Mouse (Mus musculus) gastrocnemius, adult 2 months (tissue): Measurements from ENCODE around the gene Eef2. TPM values are rescaled to one million over a fixed set of nuclear protein-coding genes. Genes with fewer than 3 reads are reported as not detected.
"Not testable (repeated sequence)": the region's sequence is repeated elsewhere in the genome, so short reads cannot be mapped to it uniquely, and the experiment has no call there.

Experiments
- DNase-seq: peaks from one replicate; pipeline ENCODE4 v3.0.0; 2022
- H3K27ac ChIP-seq: fragments of 200-600 bp; 2 replicates; pipeline ENCODE4 v1.8.1; 2022; ENCODE audit warnings: mild to moderate bottlenecking
- H3K4me3 ChIP-seq: fragments of 200-600 bp; 2 replicates; pipeline ENCODE4 v1.8.1; 2022; ENCODE audit warnings: mild to moderate bottlenecking, moderate library complexity
- CTCF ChIP-seq: fragments of 200-600 bp; IDR thresholded peaks from 2 replicates; pipeline ENCODE4 v1.8.1; 2022; ENCODE audit warnings: antibody characterized with exemption, mild to moderate bottlenecking, moderate library complexity
- intact Hi-C: fragments of 180-260 bp; cut with DNase I; formaldehyde crosslinking; loops from one replicate; pipeline ENCODE4 v1.15.1; 2025
- total RNA-seq, 2 experiments: library from RNA; stranded (reverse); gene quantifications; 2 replicates each; pipeline ENCODE4 v1.2.3; 2021

Eef2 gene
- total RNA-seq, 2 experiments from 2014 or later, result 1,128 to 1,335 TPM

DNA sequence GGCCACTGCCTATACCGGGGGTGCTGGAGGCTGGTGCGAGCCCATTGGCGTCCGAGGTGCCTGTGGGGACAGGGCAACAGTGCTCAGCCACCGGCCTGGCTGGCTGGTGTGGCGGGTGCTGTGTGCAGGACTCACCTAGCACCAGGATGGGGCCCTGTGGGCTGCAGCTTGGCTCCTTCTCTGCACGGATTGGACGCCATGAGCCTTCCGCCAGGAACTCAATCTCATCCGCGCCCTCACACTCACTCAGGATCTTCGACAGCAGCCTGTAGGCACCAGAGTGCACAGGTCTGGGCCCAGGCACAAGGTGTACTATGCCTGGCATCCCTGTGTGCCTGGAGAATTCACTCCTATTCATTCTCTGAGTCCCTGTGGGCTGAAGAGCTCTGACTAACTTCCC is 22.1 kb upstream of the Eef2 start:
- intact Hi-C loops, result no loop called here
- no peak for TF ChIP-seq CTCF
- no peak overlapping the region for H3K4me3 ChIP-seq
- H3K27ac ChIP-seq, result peak overlapping the region; percentile 43; the same call in 1 of the 2 replicates
- DNase-seq, result no peak

DNA sequence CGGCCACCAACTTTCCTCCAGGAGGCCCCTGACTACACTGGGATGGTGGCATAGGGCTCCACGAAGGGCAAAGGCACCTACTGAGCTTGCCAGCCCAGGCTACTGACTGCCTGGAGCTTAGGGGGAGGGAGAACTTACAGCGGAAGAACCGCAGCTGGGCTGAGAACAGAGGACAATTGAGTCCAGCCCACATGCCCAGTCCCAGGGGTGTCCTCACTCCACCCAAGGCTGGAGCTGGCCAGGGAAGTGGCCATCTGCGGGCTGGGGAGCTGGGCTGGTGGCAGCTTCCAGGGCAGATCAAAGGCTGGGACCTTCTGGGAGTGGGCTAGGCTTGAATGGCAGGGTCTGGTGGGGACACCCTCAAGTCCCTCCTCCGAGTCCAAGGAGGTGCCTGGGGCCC is 21.7 kb upstream of the Eef2 start:
- H3K27ac ChIP-seq, result peak overlapping the region; percentile 43
- H3K4me3 ChIP-seq, result no peak overlapping the region
- intact Hi-C loops, result no loop called here
- DNase-seq, result no peak
- no peak for TF ChIP-seq CTCF

DNA sequence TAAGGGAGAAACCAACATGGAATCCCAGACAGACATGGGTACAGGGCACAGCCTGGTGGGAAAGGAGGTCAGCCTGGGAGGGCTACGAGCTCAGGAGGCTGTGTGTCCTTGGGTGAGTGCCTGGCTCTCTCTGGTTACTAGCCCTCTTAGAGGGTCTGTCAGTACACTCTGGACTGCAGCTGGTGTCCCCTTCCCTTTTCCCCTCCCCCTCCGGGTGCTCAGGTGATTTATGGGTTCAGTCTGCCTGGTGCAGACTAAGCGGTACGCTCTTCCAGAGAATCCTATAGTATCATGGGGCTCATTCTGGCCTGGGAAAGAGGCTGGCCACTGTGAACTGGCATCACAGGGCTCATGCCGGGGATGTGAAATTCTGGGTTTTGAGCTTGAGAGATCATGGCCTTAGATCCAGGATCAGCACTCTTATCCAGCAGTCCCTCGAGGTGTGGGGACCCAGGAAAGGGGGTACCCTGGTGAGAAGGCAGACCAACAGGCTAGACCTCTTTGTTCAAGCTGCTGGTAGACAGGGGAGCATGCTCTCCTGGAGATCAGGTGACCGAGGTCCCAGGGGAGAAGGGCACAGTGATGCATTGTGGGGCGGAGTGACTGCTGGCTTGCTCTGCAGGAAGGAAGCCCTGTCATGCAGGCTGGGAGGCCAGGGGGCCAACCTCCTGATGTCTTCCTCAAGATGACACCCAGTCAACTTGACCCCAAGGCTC is 14.7 kb upstream of the Eef2 start:
- DNase-seq, result no peak
- TF ChIP-seq CTCF, result no peak
- H3K4me3 ChIP-seq, result no peak overlapping the region
- intact Hi-C loops, result no loop called here
- H3K27ac ChIP-seq, result no peak overlapping the region; the same call in 1 of the 2 replicates

DNA sequence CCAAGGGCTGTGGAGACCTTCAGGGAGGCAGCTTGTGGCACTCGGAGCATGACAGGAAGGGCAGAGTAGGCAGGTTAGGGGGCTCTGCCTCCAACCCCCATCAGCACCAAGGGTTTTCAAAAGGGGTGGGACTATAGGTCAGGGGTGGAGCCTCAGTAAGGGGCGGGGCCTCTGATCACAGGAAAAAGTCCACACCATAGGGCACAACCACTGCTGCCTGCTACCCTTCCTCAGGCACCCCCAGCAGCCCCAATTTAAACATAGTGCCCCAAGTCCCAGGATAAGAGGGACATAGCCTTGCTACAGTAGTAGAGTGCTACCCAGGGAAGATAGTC is 14.1 kb upstream of the Eef2 start:
- Histone ChIP-seq H3K27ac (no peak overlapping the region; the same call in 1 of the 2 replicates), H3K4me3 (no peak overlapping the region)
- TF ChIP-seq CTCF, result no peak
- intact Hi-C loops, result no loop called here
- no peak for DNase-seq

DNA sequence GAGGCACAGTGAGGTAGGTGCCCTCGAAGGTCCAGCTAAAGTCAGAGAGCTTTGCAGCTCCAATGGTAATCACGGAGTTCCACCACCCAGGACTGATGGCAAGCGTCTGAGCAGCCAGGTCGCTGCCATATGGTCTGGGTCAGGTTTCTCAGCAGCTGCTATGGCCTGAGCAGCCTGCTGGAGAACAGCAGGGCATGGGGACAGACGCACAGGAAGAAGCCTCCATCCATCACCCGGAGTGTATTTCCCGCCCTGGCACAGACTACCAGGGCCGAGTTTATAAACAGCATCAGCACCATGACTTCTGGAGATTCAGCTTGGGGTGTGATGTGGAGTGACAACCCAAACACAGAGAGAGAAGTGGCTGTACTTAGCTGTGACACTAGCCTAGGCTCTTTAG is 11.3 kb upstream of the Eef2 start:
- DNase-seq, result peak; percentile 56
- intact Hi-C loops, result no loop called here
- TF ChIP-seq CTCF, result no peak
- peak overlapping the region; percentile 48 for H3K27ac ChIP-seq
- no peak overlapping the region for H3K4me3 ChIP-seq

DNA sequence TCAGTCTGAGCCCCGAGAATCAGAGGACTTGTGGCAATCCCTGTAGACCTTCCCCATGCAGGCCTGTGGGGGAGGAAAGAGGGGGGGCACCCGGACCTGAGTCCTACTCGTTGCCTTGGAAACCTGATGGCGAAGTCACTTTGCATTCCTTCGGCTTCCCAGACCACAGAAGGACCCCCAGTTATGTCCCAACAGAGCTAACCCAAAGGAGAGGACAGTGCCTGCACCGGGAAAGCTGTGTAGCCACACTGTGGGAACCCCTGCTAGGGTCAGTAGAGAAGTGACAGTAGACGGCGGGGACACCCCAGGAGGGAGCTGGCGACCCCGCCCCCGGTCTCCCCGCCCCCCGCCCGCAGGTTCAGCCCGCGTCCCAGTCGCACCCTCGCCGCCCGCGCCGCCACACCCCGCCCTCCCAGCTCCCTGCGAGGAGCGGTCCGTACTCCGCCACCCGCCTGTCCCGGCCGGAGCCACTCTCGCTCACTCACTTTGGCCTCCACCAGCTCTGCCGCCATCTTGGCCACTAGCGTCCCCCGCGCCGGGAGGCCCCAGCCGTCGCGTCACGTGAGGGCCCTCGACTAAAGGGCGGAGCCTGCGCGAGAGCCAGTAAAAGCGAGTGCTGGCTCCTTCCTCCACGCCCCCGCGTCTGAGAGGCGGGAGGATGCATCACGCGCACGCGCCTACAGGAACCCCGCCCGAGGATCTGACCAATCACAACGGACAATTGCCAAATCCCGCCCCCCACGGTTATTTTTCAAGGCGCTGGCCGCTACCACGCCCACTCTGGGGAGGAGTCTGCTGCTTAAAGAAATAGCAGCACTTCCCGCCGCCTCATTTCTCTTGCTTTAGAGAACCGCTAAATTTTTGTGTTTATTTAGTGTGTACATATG is 9.0 kb upstream of the Eef2 start, which contains the start of gene Pias4:
TSS of gene Pias4 (minus strand) at position 724 of the 887 bp plus-strand sequence.
- peak within 1 kb of the TSS; percentile 97 for H3K4me3 ChIP-seq
- intact Hi-C loops, result loop anchor here (2.0 kb wide), 1 partner anchor 27 kb away; no protein-coding TSS in a partner anchor

DNA sequence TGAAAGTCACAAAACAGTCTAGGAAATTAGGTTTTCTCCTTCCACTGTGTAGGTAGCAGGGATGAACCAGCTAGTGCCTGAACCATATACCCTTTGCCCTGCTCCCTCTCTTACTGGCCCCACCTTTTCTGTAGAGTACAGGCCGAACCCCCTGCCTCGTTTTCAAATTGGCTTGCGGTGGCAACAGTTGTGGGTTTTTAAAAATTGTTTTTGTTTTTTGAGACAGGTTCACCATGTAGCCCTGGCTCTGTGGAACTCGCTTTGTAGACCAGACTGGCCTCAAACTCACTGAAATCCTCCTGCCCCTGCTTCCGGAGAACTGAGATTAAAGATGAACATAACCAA is 8.4 kb upstream of the Eef2 start:
- Histone ChIP-seq H3K4me3 (peak overlapping the region; percentile 97), H3K27ac (peak overlapping the region; percentile 96)
- no peak for TF ChIP-seq CTCF
- no peak for DNase-seq
- intact Hi-C loops, result no loop called here

More for the DNA sequence above, 9.0 kb upstream of the Eef2 start, which contains the start of gene Pias4:
- peak within 1 kb of the TSS; percentile 96 for H3K27ac ChIP-seq
- DNase-seq, result peak; percentile 100
- TF ChIP-seq CTCF, result no peak

DNA sequence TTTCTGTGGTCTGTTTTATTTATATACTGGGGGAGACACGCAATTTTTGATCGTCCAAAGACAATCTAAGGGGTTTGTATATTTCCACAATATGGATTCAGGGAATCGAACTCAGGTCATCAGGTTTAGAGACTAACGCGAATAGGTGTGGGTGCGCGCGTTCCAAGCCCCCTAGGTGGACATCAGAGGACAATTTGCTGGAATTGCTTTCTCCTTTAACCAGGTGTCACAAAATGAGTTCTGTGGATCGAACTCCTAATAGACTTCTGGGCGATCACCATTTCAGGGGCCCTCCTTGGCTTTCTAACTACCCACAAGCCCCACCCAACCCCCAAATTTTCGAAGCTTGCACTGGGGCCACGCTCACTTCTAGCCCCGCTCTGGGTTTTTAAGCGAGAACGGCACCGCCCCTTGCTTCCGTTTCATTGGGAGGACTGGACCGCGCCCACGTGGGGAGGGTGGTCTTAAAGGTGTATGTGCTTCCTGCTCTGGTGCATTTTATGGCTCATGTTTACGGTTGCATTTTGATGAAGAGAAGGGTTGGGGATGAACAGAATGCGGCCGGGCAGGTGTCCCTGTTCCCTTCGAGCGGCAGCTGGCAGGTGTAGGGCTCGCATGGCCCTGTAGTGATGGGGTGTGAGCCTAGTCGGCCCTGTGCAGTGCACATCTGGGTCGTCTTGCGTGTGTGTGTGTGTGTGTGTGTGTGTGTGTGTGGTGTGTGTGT is 7.7 kb upstream of the Eef2 start:
- intact Hi-C loops, result no loop called here
- H3K4me3 ChIP-seq, result peak overlapping the region; percentile 97
- no peak for TF ChIP-seq CTCF
- DNase-seq, result peak; percentile 91
- peak overlapping the region; percentile 96 for H3K27ac ChIP-seq

DNA sequence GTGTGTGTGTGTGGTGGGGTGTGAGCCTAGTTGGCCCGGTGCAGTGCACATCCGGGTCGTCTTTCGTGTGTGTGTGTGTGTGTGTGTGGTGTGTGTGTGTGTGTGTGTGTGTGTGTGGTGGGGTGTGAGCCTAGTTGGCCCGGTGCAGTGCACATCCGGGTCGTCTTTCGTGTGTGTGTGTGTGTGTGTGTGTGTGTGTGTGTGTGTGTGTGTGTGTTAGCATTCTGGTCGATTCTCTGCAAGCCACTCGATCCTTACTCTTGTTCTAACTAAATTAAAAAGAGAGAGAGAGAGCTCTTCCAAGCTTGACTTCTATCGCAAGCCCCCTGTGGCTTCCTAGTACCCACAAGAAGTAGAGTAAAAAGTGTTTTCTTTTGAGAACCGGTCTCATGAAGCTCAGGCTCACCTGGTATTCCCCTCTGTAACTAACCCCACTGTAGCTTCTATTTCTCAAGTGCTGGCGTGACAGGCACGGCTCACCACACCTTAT is 7.0 kb upstream of the Eef2 start:
- H3K4me3 ChIP-seq, result peak overlapping the region; percentile 37
- DNase-seq, intact Hi-C loops: not testable (repeated sequence)
- peak overlapping the region; percentile 80 for H3K27ac ChIP-seq

DNA sequence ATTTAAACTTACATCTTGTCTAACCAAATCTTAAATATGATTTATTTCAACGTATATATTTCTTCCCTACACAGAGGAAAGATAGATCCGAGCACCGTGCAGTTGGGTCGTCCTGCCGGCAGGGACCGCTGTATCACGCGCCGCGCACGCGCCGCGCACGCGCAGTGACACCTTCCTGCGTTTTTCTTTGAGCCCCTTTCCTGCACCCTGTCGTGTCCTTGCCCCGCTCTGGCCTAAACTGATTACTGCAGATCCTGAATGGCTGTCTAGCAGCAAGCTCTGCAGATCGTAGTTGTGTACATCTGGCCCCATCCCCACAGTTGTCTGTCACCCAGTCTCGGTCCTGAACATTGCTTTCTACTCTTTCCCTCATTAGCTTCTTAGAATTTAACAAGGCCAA is 3.3 kb upstream of the Eef2 start:
- Histone ChIP-seq H3K4me3 (peak overlapping the region; percentile 64), H3K27ac (peak overlapping the region; percentile 91)
- intact Hi-C loops, result loop anchor here (10.0 kb wide), 1 partner anchor 248 kb away; no protein-coding TSS in a partner anchor
- peak; percentile 95 for TF ChIP-seq CTCF
- DNase-seq, result peak; percentile 90

DNA sequence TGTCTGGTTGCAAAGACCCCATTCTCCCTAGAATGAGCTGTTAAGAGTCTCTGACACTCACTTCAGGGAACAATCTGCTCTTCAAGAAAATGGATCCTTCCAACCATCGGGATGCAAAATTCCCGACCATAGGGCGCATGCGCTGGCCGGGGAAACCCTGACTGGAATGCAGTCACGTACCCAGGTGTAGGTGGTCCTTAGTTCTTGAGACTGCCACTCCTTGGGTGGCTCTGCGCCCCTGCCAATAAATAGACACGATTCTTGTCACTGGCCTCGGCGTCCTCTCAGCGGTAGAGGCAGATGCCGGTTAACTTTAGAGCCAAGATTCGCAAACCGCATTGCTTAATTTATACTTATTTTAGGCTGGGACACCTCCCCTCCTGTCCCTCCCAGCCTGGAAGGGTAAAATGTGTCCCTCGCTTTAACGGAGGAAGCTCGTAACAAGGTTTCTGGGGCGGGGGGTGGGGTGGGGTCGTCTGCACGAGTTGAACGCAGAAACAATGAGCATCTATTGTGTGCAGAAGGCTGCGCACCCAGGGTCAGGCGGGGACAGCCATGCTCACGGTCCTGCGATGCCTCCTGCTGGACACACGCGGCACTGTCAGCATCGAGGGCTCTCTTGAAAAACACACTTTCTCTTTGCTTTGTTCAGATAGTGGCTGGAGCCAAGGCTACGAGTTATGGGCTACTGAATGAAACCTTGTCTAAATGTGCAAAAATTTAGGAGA is 1.6 kb upstream of the Eef2 start:
- intact Hi-C loops, result loop anchor here (2.0 to 10.0 kb wide), 4 partner anchors 42 to 272 kb away; partner anchors contain the start of gene Timm13
- Histone ChIP-seq H3K27ac (peak overlapping the region; percentile 91), H3K4me3 (peak overlapping the region; percentile 91)
- peak; percentile 98 for TF ChIP-seq CTCF
- peak; percentile 89 for DNase-seq

DNA sequence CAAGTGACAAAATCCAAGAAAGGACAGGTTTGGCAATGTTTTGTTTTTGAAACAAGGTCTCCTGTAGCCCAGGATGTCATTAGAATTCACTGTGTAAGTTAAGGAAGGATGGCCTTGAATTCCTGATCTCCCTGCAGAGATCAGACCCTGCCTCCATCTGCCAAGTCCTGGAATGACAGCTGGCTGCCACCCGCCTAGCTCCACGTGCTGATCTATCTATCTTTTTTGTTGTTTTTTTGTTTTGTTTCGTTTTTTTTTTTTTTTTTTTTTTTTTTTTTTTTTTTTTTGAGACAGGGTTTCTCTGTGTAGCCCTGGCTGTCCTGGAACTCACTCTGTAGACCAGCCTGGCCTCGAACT is 1.1 kb upstream of the Eef2 start:
- intact Hi-C loops, result loop anchor here (2.0 to 10.0 kb wide), 4 partner anchors 43 to 273 kb away; partner anchors contain the start of gene Timm13
- DNase-seq, result not testable (repeated sequence)
- peak overlapping the region; percentile 91 for H3K4me3 ChIP-seq
- peak overlapping the region; percentile 91 for H3K27ac ChIP-seq
